Mouse (Mus musculus): ENCODE results near the gene Pon1.

DNA sequence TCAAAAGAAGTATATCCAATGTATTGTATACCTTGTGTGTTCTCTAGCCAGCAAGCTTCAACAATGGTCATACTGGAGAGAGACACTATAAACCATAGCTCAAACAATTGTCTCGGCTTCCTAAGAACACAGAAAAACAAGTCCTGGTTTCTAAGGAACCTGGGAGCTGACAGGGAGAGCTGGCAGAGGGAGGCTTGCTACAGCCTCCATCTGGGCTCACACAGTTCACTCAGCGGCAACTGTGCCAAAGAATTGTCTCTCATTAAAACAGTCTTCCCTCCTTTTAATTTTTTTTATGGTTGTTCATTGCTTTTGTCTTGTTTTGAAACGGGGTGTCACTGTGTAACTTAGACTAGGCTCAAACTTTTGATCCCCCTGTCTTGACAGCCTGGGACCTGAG is 73.5 kb downstream of the Pon1 start:
- no peak for TF ChIP-seq CTCF (IDR thresholded peaks at IDR 0.05; ENCODE audit: low read depth, low read length)
- no peak for TF ChIP-seq POLR2A (IDR thresholded peaks at IDR 0.05; ENCODE audit: insufficient read depth, low read length)
- TF ChIP-seq EP300 (IDR thresholded peaks at IDR 0.05; ENCODE audit: insufficient read depth, low read depth, low read length), result no peak
